Mouse (Mus musculus): ENCODE measurements around the gene Srxn1. TPM values are rescaled to one million over a fixed set of nuclear protein-coding genes. Genes with fewer than 3 reads are reported as not detected.

The Srxn1 gene
- polyA plus RNA-seq, 1 experiment from 2014 or later = 15.2 TPM

DNA sequence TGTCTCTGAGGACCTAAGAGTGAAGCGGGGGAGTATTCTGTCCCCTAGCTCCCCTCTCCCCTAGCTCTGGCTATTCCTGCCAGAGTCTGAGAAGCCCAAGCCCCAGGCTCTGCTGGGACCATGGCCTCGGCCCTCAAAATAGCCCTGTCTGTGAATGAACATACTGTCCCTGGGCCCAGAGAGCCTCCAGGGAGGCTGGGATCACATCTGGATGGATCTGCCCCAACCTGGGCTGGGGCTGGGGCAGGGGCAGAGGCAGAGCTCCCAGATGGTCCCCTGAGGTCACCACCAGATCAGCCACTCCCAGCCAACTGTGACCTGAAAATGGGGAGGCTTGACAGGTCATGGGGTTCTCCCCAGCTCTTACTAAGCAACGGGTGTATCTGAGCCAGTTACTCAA is 41.8 kb downstream of the Srxn1 start:
- Histone ChIP-seq H3K4me1 (peaks cover 21% of the 10 kb centered on the region), H3K4me2 (replicated peaks) (no peak overlapping the region), H3K9ac (replicated peaks) (no peak overlapping the region), H3K27me3 (peaks cover 64% of the 10 kb centered on the region), H3K36me3 (no peaks in the 10 kb centered on the region), H3K9me3 (no peaks in the 10 kb centered on the region), H3K4me3 (no peak overlapping the region), H3K27ac (replicated peaks) (no peak overlapping the region)
- ATAC-seq (ENCODE audit: low FRiP score, low read depth) = no peak
- 62% methylated on average over 3 of the region's 3 CpGs for whole genome bisulfite sequencing

DNA sequence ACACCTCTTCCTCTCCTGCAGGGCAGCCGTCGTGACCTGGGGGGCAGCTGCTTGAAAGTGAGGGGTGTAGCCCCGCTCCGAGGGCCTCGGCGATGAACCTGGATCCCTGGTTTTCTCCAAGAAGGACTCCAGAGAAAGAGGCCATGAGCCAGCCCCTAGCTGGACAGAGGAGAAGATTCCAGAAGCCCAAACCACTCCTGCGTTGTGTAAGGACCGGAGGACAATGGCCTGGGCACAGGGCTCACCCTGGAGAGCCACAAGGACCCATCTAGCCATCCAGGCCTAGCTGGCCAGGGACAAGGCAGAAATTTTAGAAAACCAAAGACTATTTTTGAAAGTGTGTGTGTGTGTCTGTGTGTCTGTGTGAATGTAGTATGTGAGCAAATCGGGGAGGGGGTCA is 43.4 kb downstream of the Srxn1 start:
- H3K27ac ChIP-seq (replicated peaks) = no peak overlapping the region
- H3K4me2 ChIP-seq (replicated peaks) = no peak overlapping the region
- no peak overlapping the region for H3K9ac ChIP-seq (replicated peaks)
- H3K4me1 ChIP-seq = peaks cover 6% of the 10 kb centered on the region
- ATAC-seq (ENCODE audit: low FRiP score, low read depth) = no peak
- no peak overlapping the region for H3K4me3 ChIP-seq
- WGBS = 94% methylated on average over 9 of the region's 9 CpGs
- no peaks in the 10 kb centered on the region for H3K9me3 ChIP-seq
- peaks cover 48% of the 10 kb centered on the region for H3K27me3 ChIP-seq
- no peaks in the 10 kb centered on the region for H3K36me3 ChIP-seq

DNA sequence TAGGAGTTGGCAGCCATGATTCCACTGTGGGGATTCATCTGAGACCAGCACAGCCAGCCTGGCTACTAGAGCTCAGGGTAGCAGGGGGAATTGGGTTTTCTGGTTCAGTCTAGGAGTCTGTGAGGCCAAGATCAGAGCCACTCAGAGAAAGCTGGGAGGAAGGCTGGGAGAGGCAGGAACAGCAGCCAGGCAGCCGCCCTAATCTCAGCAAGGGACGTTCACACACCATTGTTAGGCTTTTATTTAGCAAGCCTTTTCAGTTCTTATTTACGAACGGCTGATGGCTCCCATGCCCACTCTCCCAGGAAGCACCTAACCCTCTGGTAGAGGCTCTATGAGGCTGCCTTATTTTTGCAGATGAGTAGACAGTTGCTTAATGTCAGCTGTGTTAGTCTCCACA is 44.6 kb downstream of the Srxn1 start:
- Histone ChIP-seq H3K9ac (replicated peaks) (no peak overlapping the region), H3K27ac (replicated peaks) (no peak overlapping the region), H3K27me3 (peaks cover 36% of the 10 kb centered on the region), H3K4me3 (no peak overlapping the region), H3K4me2 (replicated peaks) (no peak overlapping the region), H3K36me3 (no peaks in the 10 kb centered on the region), H3K9me3 (no peaks in the 10 kb centered on the region), H3K4me1 (no peaks in the 10 kb centered on the region; the same call in 1 of the 2 replicates)
- ATAC-seq (ENCODE audit: low FRiP score, low read depth) = no peak
- WGBS = 9% methylated on average over 4 of the region's 4 CpGs

DNA sequence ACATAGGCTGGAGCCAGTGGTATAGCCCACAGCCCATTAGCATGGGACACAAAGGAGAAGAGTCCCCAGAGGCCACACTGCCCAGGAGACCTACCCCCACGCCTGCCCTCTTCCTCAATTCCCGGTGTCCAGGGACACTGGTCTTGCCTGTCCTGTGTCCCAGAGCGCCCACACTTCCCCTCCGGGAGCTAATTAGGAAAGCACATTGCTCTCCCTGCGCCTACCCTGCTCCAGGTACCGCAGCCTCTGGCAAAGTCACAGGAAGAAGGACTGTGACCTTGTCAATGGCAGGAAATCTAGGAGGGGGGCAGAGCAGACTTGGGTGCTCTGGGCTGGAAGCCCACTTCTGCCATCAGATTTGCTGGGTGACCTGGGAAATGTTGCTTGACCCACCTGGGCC is 45.1 kb downstream of the Srxn1 start:
- peaks cover 3% of the 10 kb centered on the region; the same call in 1 of the 2 replicates for H3K4me1 ChIP-seq
- WGBS = 67% methylated on average over 6 of the region's 6 CpGs
- peaks cover 31% of the 10 kb centered on the region for H3K27me3 ChIP-seq
- H3K9ac ChIP-seq (replicated peaks) = no peak overlapping the region
- H3K27ac ChIP-seq (replicated peaks) = no peak overlapping the region
- H3K4me3 ChIP-seq = no peak overlapping the region
- no peak overlapping the region for H3K4me2 ChIP-seq (replicated peaks)
- ATAC-seq (ENCODE audit: low FRiP score, low read depth) = peak; percentile 30; the same call in 1 of the 2 replicates
- H3K36me3 ChIP-seq = no peaks in the 10 kb centered on the region
- H3K9me3 ChIP-seq = no peaks in the 10 kb centered on the region

DNA sequence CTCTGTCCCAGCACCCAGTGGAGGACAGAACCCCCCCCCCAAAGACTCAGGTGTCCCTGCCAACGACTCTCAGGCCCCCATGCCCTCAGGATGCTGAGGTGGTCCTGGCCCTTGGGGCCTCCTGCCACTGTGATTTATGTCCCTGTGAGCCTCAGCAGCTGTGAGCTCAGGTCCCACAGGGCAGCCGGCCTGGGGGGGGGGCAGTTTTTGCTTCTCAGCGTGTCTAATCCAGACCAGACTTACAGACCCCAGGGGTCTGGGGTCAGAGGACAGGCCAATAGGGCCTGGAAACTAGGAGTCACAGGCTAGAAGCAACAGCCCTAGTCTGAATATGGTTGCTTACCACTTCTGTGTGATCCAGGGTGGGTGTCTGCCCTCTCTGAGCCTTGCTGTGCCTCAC is 48.0 kb downstream of the Srxn1 start:
- 40% methylated on average over 3 of the region's 3 CpGs for WGBS
- Histone ChIP-seq H3K4me3 (no peak overlapping the region), H3K36me3 (no peaks in the 10 kb centered on the region), H3K27me3 (peaks cover 5% of the 10 kb centered on the region; the same call in 1 of the 2 replicates), H3K9me3 (no peaks in the 10 kb centered on the region), H3K4me1 (peaks cover 10% of the 10 kb centered on the region), H3K27ac (replicated peaks) (no peak overlapping the region), H3K4me2 (replicated peaks) (no peak overlapping the region), H3K9ac (replicated peaks) (no peak overlapping the region)
- no peak for ATAC-seq (ENCODE audit: low FRiP score, low read depth)

DNA sequence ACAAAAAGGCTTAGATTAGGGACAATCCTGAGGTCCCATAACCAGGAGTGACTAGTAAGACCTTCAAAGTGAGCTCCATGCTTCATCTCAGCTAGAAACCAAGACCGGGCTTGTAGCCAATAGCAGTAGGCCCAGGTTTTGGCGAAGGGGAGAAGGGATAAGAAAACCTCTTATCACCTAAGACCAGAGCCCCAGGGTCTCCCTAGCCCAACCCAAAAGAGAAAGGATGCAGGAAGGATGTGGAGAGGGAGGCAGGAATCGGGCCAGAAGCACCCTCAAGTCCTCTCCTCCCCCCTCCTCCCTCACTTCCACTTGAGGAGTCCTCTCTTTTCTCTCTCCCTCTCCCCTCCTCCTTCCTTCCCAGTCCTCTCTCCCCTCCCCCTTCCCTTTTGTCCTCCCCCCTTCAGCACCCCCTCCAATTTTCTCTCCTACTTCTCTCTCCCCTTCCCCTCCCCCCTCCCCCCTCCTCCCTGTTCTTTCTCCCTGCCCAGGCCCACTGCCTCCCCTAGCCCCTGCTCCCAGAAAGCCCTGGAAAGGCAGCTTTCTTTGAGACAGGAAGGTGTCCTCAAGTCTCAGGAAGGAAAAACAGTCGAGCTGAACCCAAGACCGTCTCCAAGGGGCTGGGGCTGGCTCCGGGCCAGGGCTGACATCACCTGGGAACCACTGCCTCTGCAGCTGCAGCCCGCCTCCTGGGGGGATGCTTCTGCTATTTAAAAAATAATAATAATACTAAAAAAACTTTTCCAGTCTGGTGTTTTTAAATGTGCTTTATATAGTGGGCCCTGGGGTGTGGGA is 50.3 kb downstream of the Srxn1 start:
- ATAC-seq (ENCODE audit: low FRiP score, low read depth) = no peak
- no peak overlapping the region for H3K4me3 ChIP-seq
- peaks cover 10% of the 10 kb centered on the region; the same call in 1 of the 2 replicates for H3K4me1 ChIP-seq
- no peak overlapping the region for H3K4me2 ChIP-seq (replicated peaks)
- H3K27me3 ChIP-seq = no peaks in the 10 kb centered on the region
- H3K9me3 ChIP-seq = no peaks in the 10 kb centered on the region; the same call in 1 of the 2 replicates
- no peak overlapping the region for H3K9ac ChIP-seq (replicated peaks)
- no peaks in the 10 kb centered on the region for H3K36me3 ChIP-seq
- no peak overlapping the region for H3K27ac ChIP-seq (replicated peaks)
- WGBS = 51% methylated on average over 7 of the region's 7 CpGs

DNA sequence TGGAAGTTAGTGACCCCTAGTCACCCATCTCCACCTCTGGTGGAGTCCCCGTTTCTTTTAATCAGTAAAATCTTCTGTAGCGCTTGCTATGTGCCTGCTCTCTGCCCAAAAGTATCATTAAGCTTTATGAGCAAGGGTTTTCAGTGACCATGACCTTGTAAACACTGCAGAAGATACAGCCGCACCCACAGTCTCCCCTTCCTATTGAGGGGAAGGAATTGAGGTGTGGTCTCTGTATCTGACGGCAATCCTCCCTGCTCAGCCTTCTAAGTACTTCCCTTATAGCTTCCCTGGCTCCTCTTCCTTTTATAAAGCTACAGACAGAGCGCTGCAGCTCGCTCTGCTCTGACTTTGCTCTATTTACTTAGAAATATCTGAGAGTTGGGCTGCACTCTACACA is 51.2 kb downstream of the Srxn1 start:
- WGBS = 82% methylated on average over 6 of the region's 6 CpGs
- no peak overlapping the region for H3K4me3 ChIP-seq
- H3K27me3 ChIP-seq = no peaks in the 10 kb centered on the region
- no peak overlapping the region for H3K9ac ChIP-seq (replicated peaks)
- H3K36me3 ChIP-seq = no peaks in the 10 kb centered on the region
- peaks cover 10% of the 10 kb centered on the region; the same call in 1 of the 2 replicates for H3K4me1 ChIP-seq
- no peak overlapping the region for H3K4me2 ChIP-seq (replicated peaks)
- no peak overlapping the region for H3K27ac ChIP-seq (replicated peaks)
- ATAC-seq (ENCODE audit: low FRiP score, low read depth) = no peak
- H3K9me3 ChIP-seq = no peaks in the 10 kb centered on the region; the same call in 1 of the 2 replicates

DNA sequence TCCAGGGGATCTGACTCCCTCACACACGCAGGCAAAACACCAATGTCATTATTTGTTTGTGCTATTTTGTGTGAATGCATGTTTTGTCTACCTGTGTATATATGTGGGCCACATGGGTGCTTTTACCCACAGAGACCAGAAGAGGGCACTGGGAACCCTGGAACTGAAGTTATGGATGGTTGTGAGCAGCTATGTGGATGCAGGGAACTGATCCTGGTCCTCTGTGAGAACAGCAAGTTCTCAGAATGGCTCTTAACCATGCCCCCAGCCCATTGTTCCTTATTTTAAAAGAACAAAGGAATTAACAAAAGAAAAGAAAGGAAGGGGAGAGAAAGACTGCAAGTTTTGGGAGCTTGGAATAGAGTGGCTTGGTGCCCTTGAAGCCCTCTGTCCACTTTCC is 54.2 kb downstream of the Srxn1 start:
- Histone ChIP-seq H3K36me3 (no peaks in the 10 kb centered on the region), H3K27ac (replicated peaks) (no peak overlapping the region), H3K4me2 (replicated peaks) (no peak overlapping the region), H3K27me3 (no peaks in the 10 kb centered on the region), H3K4me1 (peaks cover 10% of the 10 kb centered on the region; the same call in 1 of the 2 replicates), H3K4me3 (no peak overlapping the region), H3K9ac (replicated peaks) (no peak overlapping the region), H3K9me3 (no peaks in the 10 kb centered on the region; the same call in 1 of the 2 replicates)
- 89% methylated on average over 1 of the region's 1 CpGs for WGBS
- no peak for ATAC-seq (ENCODE audit: low FRiP score, low read depth)

Other genes starting within 250 kb of the Srxn1 start
- 0.43 TPM in 1 of 2 replicates, not detected in the other for gene Angpt4, start 194.3 kb upstream of the Srxn1 start, polyA plus RNA-seq (2016; fragmentation: Nextera tagmentation; extraction: Ambion mirVana)
- 114 and 120 TPM in 2 replicates for gene Fam110a, start 125.3 kb upstream of the Srxn1 start, polyA plus RNA-seq (2016; fragmentation: Nextera tagmentation; extraction: Ambion mirVana)
- gene Slc52a3, start 109.0 kb upstream of the Srxn1 start, polyA plus RNA-seq (2016; fragmentation: Nextera tagmentation; extraction: Ambion mirVana) = 0.94 and 1.2 TPM in 2 replicates
- 15.3 and 17.1 TPM in 2 replicates for gene Scrt2, start 24.0 kb upstream of the Srxn1 start, polyA plus RNA-seq (2016; fragmentation: Nextera tagmentation; extraction: Ambion mirVana)
- gene Tcf15, start 38.0 kb downstream of the Srxn1 start, polyA plus RNA-seq (2016; fragmentation: Nextera tagmentation; extraction: Ambion mirVana) = 3.4 and 3.8 TPM in 2 replicates
- gene Csnk2a1, start 121.3 kb downstream of the Srxn1 start, polyA plus RNA-seq (2016; fragmentation: Nextera tagmentation; extraction: Ambion mirVana) = 92.3 and 97.8 TPM in 2 replicates
- 35.3 and 40.3 TPM in 2 replicates for gene Tbc1d20, start 188.3 kb downstream of the Srxn1 start, polyA plus RNA-seq (2016; fragmentation: Nextera tagmentation; extraction: Ambion mirVana)
- 91.4 and 96.6 TPM in 2 replicates for gene Rbck1, start 227.1 kb downstream of the Srxn1 start, polyA plus RNA-seq (2016; fragmentation: Nextera tagmentation; extraction: Ambion mirVana)
- 2.1 and 2.5 TPM in 2 replicates for gene Trib3, start 238.5 kb downstream of the Srxn1 start, polyA plus RNA-seq (2016; fragmentation: Nextera tagmentation; extraction: Ambion mirVana)